Mouse (Mus musculus) adrenal gland, postnatal 10 days (tissue): Measurements from ENCODE around the gene Il1rap. TPM values are rescaled to one million over a fixed set of nuclear protein-coding genes. Genes with fewer than 3 reads are reported as not detected.

ENCODE experiments used
- DNase-seq: peaks from one replicate; pipeline ENCODE4 v3.0.0; 2021; ENCODE audit warnings: mixed read lengths
- total RNA-seq, 2 experiments: library from RNA; stranded (reverse); gene quantifications; 2 replicates each; pipeline ENCODE4 v1.2.3; 2021

The Il1rap gene
- total RNA-seq, 2 experiments from 2014 or later, result 12.1 to 16.9 TPM

GRCm38 (mm10) chr16:26728139-26728538 lies 146.6 kb downstream of the Il1rap start:
- no peak for DNase-seq

DNA sequence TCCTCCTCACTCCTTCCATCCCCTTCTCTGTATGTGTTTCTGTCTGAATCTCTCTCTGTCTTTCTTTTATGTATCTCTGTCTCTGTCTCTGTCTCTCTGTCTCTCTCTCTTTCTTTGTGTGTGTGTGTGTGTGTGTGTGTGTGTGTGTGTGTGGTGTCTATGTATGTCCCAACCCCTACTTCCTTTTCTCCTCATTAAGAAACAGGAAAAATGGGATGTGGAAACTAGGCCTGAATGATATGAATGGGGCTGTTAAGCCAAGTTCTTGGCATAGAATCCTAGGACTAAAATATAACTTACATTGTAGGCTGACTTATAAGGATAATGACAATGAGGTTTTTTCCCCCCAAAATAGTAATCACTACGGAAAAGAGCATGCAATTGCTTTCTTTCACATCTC lies 149.4 kb downstream of the Il1rap start:
- DNase-seq, result no peak

DNA sequence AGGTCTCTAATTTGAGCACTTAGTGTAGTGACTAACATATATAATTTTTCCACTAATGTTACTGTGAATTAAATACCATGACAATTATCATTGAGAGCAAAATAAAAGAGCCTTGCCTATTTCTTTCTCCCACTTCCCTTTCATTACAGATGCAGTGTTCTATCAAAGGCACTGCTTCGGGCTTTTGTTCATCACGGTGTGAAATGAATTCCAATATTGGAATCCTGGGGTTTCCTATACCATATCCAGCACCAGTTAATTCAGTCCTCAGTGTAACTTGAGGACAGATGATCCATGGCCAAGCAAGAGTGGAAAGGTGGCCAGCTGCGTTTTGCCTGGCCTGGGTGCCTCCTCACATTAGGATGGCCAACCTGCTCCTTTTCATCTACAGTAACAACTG lies 151.1 kb downstream of the Il1rap start:
- DNase-seq, result no peak

DNA sequence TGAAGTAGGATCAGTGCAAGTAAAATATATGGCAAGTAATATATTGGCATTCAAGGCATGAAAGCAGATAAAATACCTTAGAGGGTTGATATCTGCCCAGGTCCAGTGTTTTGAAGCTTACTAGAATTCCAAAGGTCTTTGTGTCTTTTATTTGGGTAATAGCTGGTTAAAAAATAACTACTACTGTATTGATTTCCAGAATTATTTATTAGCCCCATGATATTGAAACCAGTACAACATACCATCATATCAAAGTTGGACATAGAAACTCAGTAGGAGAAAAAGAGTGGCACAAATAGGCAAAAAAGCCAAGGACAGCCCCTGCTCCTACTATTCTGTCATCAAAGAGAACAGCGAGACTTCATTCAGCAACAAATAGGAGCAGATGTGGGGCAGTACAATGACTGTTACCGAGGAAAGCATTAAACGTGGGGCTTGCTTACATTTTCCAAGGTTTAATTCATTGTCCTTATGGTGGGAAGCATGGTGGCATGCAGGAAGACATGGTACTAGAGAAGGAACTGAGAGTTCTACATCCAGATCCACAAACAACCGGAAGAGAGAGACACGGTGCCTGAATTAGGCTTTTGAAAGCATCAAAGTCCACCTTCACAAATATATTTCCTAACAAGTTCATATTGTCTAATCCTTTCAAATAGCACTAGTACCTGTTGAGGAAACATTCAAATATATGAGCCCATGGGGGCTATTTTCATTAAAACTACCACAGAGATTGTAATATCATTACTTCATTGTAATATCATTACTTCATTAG lies 174.1 kb downstream of the Il1rap start:
- no peak for DNase-seq

GRCm38 (mm10) chr16:26775976-26776375 lies 194.5 kb downstream of the Il1rap start:
- no peak for DNase-seq

GRCm38 (mm10) chr16:26777132-26777531 lies 195.6 kb downstream of the Il1rap start:
- no peak for DNase-seq

Other genes with a start within 250 kb of the Il1rap start
- gene Cldn1, start 209.9 kb upstream of the Il1rap start, total RNA-seq, result 10 to 100 TPM; 21.3 to 32.7 TPM
- gene Cldn16, start 118.6 kb upstream of the Il1rap start, total RNA-seq, result not detected
- not detected for gene Tmem207, start 54.9 kb upstream of the Il1rap start, total RNA-seq